Mouse (Mus musculus): ENCODE data around the gene Crabp1.

Crabp1 gene

DNA sequence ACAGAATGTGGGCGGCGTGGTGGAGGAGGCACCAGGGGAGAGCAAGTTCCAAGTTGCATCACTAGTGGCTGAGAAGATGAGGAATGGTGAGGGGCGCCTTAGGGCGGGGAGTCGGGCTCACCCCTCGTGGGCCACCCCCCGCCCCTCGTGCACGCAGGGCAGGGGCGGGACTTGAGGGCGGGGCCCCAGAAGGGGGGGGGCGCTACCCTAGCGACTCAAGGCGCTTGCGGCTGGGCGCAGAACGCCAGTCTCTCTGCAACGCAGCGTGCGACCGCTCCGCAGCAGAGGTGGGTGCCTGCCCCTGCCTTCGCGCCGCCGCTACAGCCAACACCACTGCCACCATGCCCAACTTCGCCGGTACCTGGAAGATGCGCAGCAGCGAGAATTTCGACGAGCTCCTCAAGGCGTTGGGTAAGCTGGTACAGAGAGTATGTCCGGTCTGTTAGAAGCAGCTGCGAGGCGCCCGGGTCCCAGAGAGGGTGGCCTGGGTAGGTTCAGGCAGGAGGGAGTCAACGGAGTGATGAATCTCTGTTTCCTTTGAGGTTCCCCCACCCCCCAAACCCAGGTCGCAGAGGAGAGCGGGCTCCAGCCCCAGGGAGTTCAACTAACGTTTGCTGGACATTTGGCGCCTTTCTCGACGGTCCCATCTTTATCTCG is at the start of gene Crabp1:
Gene Crabp1 (plus strand): TSS at position 188 of the 657 bp plus-strand sequence.
- DNase-seq (ENCODE audit: low read depth, low spot score): peak; percentile 69

GRCm38 (mm10) chr9:54715776-54716175 is 48.8 kb upstream of the Crabp1 start:
- DNase-seq (ENCODE audit: low read depth, low spot score): no peak

DNA sequence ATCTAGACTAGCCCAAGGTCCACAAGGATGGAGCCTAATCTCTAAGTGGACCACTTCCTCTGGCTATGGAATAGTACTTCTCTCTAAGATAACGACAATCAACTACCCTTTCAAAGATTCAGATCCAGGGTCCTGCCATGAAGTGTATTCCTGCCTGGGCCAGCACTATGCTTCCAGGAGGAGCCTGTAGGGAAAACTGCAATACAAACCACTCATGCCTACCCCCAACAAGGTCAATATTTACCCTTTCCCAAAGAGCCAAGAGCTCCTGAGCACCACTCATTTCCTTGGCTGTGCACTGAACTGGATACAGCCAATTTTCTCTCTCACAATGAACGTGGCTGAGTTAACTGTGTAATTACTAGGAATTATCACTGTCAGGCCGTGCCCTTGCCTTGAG is 47.0 kb upstream of the Crabp1 start:
- DNase-seq (ENCODE audit: low read depth, low spot score): no peak

DNA sequence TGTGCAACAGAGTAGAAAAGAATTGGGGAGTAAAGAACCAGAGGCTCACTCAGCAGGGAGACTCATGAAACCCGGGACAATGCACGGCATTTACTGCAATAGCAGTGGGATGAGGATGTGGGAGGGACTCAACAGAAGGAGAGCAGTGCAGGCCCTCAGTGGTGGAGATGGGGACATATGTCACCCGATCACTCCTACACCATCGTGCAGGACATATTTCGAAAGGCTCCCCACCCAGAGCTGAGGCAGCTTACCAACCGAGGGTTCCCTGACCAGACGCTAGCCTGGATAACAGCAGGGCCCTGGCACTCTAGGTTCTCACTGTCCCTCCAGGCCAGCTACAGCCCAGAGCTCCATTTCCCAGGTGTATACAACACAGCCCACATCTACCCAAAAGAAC is 42.4 kb upstream of the Crabp1 start:
- DNase-seq (ENCODE audit: low read depth, low spot score): no peak

GRCm38 (mm10) chr9:54722596-54722995 is 42.0 kb upstream of the Crabp1 start:
- no peak for DNase-seq (ENCODE audit: low read depth, low spot score)

GRCm38 (mm10) chr9:54726315-54726714 is 38.2 kb upstream of the Crabp1 start:
- no peak for DNase-seq (ENCODE audit: low read depth, low spot score)

DNA sequence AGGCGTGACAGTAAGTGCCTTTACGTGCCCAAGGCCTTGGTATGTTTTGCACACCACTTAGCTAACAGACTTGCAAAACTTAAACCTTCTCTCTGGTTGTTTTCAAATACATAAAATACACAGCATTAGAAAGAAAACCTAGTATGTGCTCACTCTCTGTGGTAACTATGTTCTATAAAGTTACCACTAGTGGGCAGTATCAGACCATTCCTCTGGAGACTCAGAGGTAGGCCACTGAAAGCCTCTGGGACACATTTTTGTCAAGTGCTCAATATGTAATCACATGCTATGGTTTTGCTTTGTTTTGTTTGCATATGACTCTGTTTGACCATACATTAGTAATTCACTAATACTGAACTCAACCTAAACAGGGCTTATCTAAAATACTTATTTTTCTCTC is 32.4 kb upstream of the Crabp1 start:
- DNase-seq (ENCODE audit: low read depth, low spot score): peak; percentile 71

DNA sequence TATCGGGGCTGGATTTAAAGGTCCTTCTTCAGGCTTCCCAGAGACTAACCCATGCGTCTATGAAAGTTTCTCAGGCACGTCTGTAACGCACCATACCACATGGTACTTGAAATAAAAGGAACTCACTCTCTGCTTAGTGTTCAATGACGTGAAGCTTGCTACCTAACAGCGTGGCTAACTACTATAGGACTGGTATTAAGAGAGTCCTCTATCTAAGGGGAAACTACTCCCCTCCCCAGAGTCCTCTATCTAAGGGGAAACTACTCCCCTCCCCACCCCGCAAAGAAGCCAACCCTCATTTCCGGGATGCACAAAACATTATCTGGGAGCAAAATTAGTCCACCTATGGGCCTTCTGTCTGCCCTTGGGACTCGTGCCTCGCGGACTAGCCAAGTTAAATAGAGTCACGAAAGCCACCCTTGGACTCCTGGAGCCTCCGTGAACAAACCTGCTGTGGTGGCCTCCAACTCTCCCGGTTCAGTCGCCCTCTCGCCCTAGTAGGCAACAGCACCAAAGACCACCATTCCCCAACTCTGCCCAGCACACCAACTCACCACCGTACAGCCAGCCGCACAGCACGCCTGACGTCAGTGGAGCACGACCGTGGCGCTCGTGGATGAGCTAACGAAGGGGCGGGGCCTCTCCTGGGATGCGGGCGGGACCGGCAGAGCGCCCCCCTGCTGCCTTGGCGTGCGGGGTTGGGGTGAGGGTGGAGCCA is 30.5 kb upstream of the Crabp1 start, which contains the start of gene Wdr61:
Gene Wdr61 (minus strand): TSS at position 599 of the 718 bp plus-strand sequence.
- peak; percentile 97 for DNase-seq (ENCODE audit: low read depth, low spot score)

- DNase-seq (ENCODE audit: low read depth, low spot score): no peak
Measured at GRCm38 (mm10) chr9:54734639-54735252, 29.8 kb upstream of the Crabp1 start.

DNA sequence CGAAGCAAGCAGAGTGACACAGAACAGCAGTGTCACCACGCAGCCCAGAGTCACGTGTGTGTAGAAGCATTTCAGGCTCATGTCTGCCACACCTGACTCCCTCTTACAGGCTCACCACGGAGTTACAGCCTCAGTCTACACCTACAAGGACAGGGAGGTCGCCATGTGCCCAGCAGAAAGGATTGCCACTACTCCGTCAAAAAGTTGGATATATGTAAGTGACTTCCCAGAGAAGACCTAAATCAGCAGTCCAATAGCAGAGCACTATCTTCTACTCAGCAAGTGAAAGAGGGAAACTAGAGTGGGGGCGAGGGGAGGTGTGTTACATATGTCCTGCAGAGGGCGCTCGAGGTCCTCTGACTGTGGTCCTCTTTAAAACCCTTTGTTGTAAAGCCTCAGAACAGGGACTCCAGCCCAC is 28.3 kb upstream of the Crabp1 start:
- peak; percentile 92 for DNase-seq (ENCODE audit: low read depth, low spot score)

GRCm38 (mm10) chr9:54738376-54738775 is 26.2 kb upstream of the Crabp1 start:
- DNase-seq (ENCODE audit: low read depth, low spot score): peak; percentile 72

DNA sequence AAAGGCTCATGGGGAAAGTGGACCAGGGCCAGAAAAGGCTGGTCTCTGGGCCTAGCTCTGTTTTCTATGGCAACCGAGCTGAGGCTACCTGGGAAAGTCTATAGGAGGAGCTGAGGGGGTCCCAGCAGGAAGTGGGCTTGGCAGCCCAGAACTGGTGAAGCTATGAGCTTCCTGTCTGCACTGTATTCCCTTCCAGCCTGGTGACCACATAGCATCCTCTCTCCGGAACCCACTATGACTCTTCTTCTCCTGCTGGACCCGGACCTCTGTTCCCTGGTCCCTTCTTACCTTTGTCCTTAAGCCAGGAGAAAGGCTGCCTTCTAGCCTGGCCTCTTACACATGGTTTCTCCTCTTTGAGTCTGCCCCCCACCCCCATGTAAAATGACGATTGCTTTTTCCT is 20.7 kb upstream of the Crabp1 start:
- no peak for DNase-seq (ENCODE audit: low read depth, low spot score)

DNA sequence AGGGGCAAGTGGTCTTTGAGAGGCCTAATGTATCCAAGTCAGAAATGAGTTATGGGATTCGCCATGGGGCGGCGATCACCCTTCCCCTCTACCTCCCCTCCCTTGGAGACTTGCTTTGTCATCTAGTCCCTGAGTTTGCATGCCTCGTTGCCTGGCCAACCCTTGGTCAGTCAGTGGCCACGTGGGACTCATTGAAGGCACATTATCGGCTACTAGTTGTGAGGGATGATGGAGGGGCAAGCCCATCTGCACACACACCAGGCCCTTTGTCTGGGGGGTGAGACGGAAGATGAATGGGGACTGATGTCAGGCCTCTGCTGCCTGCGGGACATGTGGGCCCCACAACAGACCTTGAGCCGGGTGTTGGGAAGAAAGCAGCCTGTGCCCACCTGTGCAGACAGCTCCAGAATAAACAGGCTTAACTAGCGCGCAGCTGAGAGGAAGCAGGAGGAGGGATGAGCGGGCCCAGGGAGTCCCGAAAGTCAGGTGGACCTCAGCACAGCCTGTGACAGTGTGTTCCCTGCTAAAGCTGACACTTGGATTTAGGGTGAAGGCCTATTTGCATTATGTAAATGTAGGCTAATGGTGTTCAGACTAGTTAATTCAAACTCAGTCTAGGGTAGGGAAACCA is 18.7 kb upstream of the Crabp1 start:
- DNase-seq (ENCODE audit: low read depth, low spot score): peak; percentile 87

GRCm38 (mm10) chr9:54750215-54750981 is 14.2 kb upstream of the Crabp1 start:
- no peak for DNase-seq (ENCODE audit: low read depth, low spot score)

DNA sequence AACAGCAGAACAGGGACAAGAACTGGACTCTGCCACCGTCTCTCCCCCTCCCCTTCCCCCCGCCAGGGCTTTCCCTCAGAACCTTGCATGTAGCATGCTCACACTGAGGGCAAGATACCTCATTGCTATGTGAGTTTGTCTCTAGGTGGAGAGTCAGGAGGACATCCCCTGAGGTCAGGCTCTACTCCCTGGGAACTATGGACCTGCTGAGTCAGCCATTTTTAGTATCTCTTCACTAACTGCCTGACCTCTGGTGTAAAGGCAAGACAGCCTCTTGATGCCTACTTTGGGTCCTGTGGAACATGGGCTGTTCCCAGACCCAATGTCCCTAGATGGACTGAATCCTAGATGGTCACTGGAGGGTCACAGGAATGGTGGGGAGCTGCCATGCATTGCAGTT is 12.9 kb upstream of the Crabp1 start:
- no peak for DNase-seq (ENCODE audit: low read depth, low spot score)

- DNase-seq (ENCODE audit: low read depth, low spot score): no peak
Measured at GRCm38 (mm10) chr9:54752201-54752943, 12.2 kb upstream of the Crabp1 start.

GRCm38 (mm10) chr9:54752944-54753295 is 11.6 kb upstream of the Crabp1 start:
- no peak for DNase-seq (ENCODE audit: low read depth, low spot score)

GRCm38 (mm10) chr9:54759592-54759991 is 5.0 kb upstream of the Crabp1 start:
- DNase-seq (ENCODE audit: low read depth, low spot score): no peak

GRCm38 (mm10) chr9:54764091-54764490 is 457 bp upstream of the Crabp1 start:
- DNase-seq (ENCODE audit: low read depth, low spot score): no peak

DNA sequence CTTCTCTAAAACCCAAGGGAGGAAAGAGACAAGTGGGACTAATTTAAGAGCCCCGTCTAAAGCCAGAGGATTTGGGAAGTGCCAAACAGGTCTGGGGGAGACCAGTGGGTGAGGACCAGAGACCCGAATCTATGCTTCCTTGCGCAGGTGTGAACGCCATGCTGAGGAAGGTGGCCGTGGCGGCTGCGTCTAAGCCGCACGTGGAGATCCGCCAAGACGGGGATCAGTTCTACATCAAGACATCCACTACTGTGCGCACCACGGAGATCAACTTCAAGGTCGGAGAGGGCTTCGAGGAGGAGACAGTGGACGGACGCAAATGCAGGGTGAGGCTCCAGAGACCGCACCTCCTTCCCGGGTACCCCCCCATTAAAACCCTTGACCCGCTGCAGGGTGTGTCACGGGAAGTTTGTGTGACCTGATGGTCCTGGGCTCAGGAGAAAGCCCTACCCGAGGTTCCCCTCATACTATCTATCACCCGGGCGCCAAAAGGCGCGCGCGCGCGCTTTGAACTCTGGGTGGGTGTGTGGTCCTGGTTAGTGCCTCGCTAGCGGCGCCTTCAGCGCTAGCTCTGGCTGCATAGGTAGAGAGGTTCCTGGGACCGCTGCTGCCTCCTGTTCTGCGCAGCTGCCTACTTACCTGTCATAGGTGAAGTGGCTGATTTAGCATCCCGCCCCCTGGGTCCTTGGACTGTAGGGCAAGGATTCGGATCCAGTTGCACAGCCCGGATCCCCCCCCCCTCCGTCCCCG is 963 bp downstream of the Crabp1 start:
- no peak for DNase-seq (ENCODE audit: low read depth, low spot score)

Data from mesoderm, embryonic 11.5 days (tissue).